Mouse (Mus musculus) heart, embryonic 10.5 days (tissue): ENCODE measurements around the gene Olfr434. TPM values are rescaled to one million over a fixed set of nuclear protein-coding genes. Genes with fewer than 3 reads are reported as not detected.

Experiments
- DNase-seq: peaks from one replicate; pipeline ENCODE4 v3.0.0-alpha.2; 2017; ENCODE audit warnings: low spot score
- H3K27ac ChIP-seq: fragments of 300-500 bp; sonication (generic); 2 replicates; pipeline ENCODE4 v1.5.1; 2016; ENCODE audit warnings: mild to moderate bottlenecking
- H3K27me3 ChIP-seq: fragments of 300-500 bp; sonication (generic); 2 replicates; pipeline ENCODE4 v1.6.1; 2016; ENCODE audit warnings: mild to moderate bottlenecking; ENCODE audit not compliant: poor library complexity, insufficient read depth, severe bottlenecking
- H3K36me3 ChIP-seq: fragments of 300-500 bp; sonication (generic); 2 replicates; pipeline ENCODE4 v1.6.1; 2016; ENCODE audit warnings: mild to moderate bottlenecking, moderate library complexity
- H3K4me1 ChIP-seq: fragments of 300-500 bp; sonication (generic); 2 replicates; pipeline ENCODE4 v1.6.1; 2016; ENCODE audit warnings: mild to moderate bottlenecking
- H3K4me3 ChIP-seq: fragments of 300-500 bp; sonication (generic); 2 replicates; pipeline ENCODE4 v1.5.1; 2016; ENCODE audit warnings: mild to moderate bottlenecking, moderate library complexity
- H3K9me3 ChIP-seq: fragments of 300-500 bp; sonication (generic); 2 replicates; pipeline ENCODE4 v1.6.1; 2016; ENCODE audit warnings: mild to moderate bottlenecking, moderate library complexity
- WGBS: fragments of 180-500 bp; shearing (Covaris S2); methylation state at CpG from one replicate; pipeline ENCODE4 v1.1.7; 2016; 5-methylcytosine and 5-hydroxymethylcytosine counted together
- polyA plus RNA-seq: library from polyadenylated mRNA; unstranded; fragments of >200 nt; fragmentation: Nextera tagmentation; extraction: Ambion mirVana; gene quantifications from 2 replicates; pipeline ENCODE4 v1.2.1, GENCODE M21; 2016

The Olfr434 gene
- polyA plus RNA-seq, 1 experiment from 2014 or later: not detected

GRCm38 (mm10) chr6:43252994-43253393, 40.2 kb downstream of the Olfr434 start:
- H3K27ac ChIP-seq: no peak overlapping the region
- H3K9me3 ChIP-seq: no peaks in the 10 kb centered on the region
- 0 out of 2 replicates have a peak, but pooled peaks cover 3% of the 10 kb centered on the region for H3K4me1 ChIP-seq
- H3K27me3 ChIP-seq: no peaks in the 10 kb centered on the region
- H3K4me3 ChIP-seq: no peak overlapping the region
- WGBS: 64% methylated on average over 1 of the region's 1 CpGs
- DNase-seq: no peak
- H3K36me3 ChIP-seq: no peaks in the 10 kb centered on the region

DNA sequence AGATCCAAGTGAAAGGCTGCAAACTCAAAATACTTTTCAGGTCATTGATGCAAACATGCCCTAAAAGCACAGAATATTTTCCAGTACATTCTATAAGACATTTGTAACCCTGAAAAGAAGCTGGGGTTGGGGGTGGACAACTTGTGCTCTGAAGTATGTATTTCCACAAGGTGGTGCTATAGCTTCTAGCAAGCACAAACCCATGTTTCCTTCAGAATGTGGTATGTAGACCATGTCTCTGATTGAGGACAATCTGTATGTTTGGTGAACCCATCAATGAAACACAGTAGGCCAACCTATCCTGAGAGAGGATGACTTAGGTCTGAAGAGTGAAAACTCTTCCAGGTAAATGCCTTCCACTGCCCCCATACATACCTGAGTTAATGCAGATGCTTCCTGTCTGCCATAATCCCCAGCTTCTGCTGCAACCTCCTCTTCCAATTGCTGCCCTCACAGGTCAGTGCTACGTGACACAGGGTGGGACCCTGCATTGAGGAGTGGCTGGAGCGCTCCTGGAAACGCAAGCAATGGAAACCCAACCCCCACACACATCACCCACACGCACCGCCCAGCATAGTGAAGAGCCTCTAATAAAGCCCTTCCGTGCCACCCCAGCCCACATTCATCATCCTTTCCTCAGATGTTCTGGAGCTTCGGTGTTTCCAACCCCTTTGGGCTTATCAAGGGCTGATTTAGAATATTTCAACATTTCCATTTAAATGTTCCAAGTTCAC, 41.5 kb downstream of the Olfr434 start:
- WGBS: 65% methylated on average over 7 of the region's 7 CpGs
- H3K36me3 ChIP-seq: no peaks in the 10 kb centered on the region
- no peaks in the 10 kb centered on the region for H3K27me3 ChIP-seq
- no peak for DNase-seq
- no peaks in the 10 kb centered on the region for H3K9me3 ChIP-seq
- H3K4me1 ChIP-seq: 0 out of 2 replicates have a peak, but pooled peaks cover 3% of the 10 kb centered on the region
- H3K4me3 ChIP-seq: no peak overlapping the region
- no peak overlapping the region for H3K27ac ChIP-seq

DNA sequence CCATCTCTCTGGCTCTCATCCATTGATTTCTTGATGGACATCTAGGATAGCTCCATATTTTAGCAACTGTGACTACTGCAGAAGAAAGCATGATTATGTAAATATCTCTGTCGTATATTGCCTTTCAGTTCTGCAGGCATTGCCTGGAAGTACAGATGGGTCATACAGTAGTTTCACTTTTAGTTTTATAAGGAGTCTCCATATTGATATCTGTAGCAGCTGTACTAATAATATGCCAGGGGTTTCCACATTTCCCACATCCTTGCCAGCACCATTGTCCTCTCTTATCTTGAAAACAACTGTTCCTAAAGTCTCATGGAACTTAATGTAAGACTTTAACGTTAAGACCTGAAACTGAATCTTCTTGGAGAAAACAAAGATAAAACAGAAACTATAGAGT, 47.9 kb downstream of the Olfr434 start:
- H3K36me3 ChIP-seq: no peaks in the 10 kb centered on the region
- no peak for DNase-seq
- H3K27ac ChIP-seq: no peak overlapping the region
- H3K4me1 ChIP-seq: 0 out of 2 replicates have a peak, but pooled peaks cover 8% of the 10 kb centered on the region
- 48% methylated on average over 2 of the region's 2 CpGs for WGBS
- H3K4me3 ChIP-seq: no peak overlapping the region
- no peaks in the 10 kb centered on the region for H3K9me3 ChIP-seq
- peaks cover 5% of the 10 kb centered on the region; the same call in 1 of the 2 replicates for H3K27me3 ChIP-seq

GRCm38 (mm10) chr6:43265363-43266041, 52.7 kb downstream of the Olfr434 start, which contains the start of gene Arhgef5:
Gene Arhgef5 (plus strand): TSS chr6:43265582.
- Histone ChIP-seq H3K27ac (peak within 1 kb of the TSS; percentile 91), H3K9me3 (no peaks in the 10 kb centered on the region), H3K4me3 (peak within 1 kb of the TSS; percentile 89), H3K36me3 (no peaks in the 10 kb centered on the region), H3K4me1 (peaks cover 17% of the 10 kb centered on the region), H3K27me3 (peaks cover 5% of the 10 kb centered on the region; the same call in 1 of the 2 replicates)
- DNase-seq: no peak
- WGBS: under 1% methylated on average over 41 of the region's 48 CpGs

DNA sequence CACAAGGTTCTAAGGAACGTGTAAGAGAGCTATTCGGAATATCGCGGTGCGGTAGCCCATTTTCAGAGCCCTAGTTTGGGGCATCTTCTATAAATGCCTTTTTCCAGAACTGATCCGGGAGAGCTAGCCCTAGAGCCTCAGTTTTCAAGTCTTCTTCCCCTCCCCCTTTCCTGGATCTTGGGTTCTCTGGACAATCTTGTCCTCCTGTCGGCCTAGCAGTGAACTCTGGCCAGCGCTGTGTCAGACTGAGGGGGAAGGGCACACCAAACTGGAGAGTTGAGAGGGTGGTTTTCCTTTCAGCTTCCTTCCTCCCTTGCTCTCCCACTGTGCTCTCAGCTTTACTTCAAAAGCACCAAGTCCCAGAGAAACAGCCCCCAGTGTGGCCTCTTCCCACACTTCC, 53.5 kb downstream of the Olfr434 start:
- DNase-seq: no peak
- H3K4me1 ChIP-seq: peaks cover 17% of the 10 kb centered on the region
- peaks cover 5% of the 10 kb centered on the region; the same call in 1 of the 2 replicates for H3K27me3 ChIP-seq
- peak overlapping the region; percentile 89 for H3K4me3 ChIP-seq
- under 1% methylated on average over 8 of the region's 8 CpGs for WGBS
- H3K9me3 ChIP-seq: no peaks in the 10 kb centered on the region
- no peaks in the 10 kb centered on the region for H3K36me3 ChIP-seq
- peak overlapping the region; percentile 91 for H3K27ac ChIP-seq

Other genes with a start within 250 kb of the Olfr434 start
- gene Olfr441, start 106.7 kb upstream of the Olfr434 start, polyA plus RNA-seq: not detected in 2 replicates
- gene Olfr237-ps1, start 66.5 kb upstream of the Olfr434 start, polyA plus RNA-seq: not detected in 2 replicates
- not detected in 2 replicates for gene Olfr437, start 49.7 kb upstream of the Olfr434 start, polyA plus RNA-seq
- not detected in 2 replicates for gene Olfr13, start 40.9 kb upstream of the Olfr434 start, polyA plus RNA-seq
- gene Olfr435, start 15.9 kb upstream of the Olfr434 start, polyA plus RNA-seq: not detected in 2 replicates
- not detected in 2 replicates for gene Olfr47, start 18.5 kb downstream of the Olfr434 start, polyA plus RNA-seq
- gene Arhgef5, start 52.6 kb downstream of the Olfr434 start, polyA plus RNA-seq: 6.8 and 7.8 TPM in 2 replicates
- not detected in 2 replicates for gene Nobox, start 96.5 kb downstream of the Olfr434 start, polyA plus RNA-seq